Mouse (Mus musculus) stomach, postnatal 0 days (tissue): ENCODE results near the gene Ccdc63.

Experiments
- CTCF ChIP-seq: IDR thresholded peaks from 2 replicates; pipeline ENCODE4 v1.5.1; 2016; ENCODE audit warnings: antibody characterized with exemption, low read depth, mild to moderate bottlenecking, moderate library complexity
- EP300 ChIP-seq: optimal IDR thresholded peaks from 2 replicates; pipeline ENCODE3; 2016; ENCODE audit warnings: antibody characterized with exemption

DNA sequence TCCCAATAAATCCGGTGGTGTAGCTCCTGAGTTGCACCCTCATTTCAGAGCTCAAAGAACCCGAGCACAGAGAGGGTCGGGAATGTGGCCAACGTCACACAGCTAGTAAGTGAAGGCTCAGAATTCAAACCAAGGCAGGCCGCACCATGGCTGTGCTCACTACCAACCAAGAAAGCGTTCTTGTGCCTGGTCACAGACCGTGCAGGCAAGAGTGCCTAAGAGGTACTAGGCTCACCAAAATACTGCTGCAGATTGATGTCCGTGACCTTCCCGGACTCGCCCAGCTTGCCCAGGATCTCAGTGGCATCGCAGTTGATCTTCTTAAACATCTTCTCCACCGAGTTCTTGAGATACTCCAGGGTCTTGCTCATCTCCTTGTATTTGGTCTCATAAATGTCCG, 30.0 kb downstream of the Ccdc63 start:
- no peak for TF ChIP-seq CTCF
- no peak for TF ChIP-seq EP300
